Mouse (Mus musculus) adrenal gland, postnatal 10 days (tissue): ENCODE measurements around the gene Slc27a5. TPM values are rescaled to one million over a fixed set of nuclear protein-coding genes. Genes with fewer than 3 reads are reported as not detected.
A peak's percentile ranks its signal among the peaks of the same experiment; 100 is the strongest.

Source experiments
- DNase-seq: peaks from one replicate; pipeline ENCODE4 v3.0.0; 2021; ENCODE audit warnings: mixed read lengths
- total RNA-seq, 2 experiments: library from RNA; stranded (reverse); gene quantifications; 2 replicates each; pipeline ENCODE4 v1.2.3; 2021

Slc27a5 gene
- total RNA-seq, 2 experiments from 2014 or later, result 24.2 to 50.8 TPM

DNA sequence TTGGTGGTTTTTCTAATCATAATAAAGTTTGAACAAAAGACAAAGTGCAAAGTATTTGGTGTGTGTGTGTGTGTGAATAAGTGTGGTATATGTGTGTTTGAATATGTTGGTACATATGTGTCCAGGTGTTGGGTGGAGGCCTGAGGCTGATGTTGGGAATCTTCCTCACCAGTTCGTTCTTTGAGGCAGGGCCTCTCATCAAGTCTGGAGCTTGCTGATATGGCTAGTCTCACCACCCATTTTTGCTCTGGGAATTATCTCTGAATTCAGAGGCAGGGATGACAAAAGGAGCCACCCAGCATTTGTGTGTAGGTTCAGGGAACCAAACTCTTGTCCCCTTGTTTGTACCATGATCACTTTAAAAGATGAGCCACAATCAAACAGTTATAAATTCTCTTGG is 12.3 kb downstream of the Slc27a5 start:
- no peak for DNase-seq

- no peak for DNase-seq
These were observed 17.7 kb downstream of the Slc27a5 start for GRCm38 (mm10) chr7:12980291-12980690.

DNA sequence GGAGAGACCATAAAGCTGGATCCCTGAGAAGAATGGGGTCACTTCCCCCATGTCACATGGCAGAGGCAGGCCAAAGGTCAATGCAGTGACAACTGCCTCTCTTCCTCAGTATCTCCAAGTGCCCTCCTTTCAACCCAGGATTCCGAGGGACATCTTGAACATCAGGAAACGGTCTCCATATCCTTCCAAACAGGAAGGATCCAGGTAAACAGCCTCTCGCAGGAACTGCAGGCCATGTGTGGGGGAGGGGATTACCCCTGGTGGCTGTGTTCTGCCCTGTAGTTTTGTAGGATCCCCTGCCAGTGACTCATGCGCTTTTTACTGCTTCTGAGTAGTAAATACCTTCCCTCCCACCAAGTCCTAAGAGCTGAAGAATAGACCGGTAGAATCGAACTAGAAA is 18.2 kb downstream of the Slc27a5 start:
- no peak for DNase-seq

GRCm38 (mm10) chr7:12978931-12979722 is 18.9 kb downstream of the Slc27a5 start:
- DNase-seq, result no peak

DNA sequence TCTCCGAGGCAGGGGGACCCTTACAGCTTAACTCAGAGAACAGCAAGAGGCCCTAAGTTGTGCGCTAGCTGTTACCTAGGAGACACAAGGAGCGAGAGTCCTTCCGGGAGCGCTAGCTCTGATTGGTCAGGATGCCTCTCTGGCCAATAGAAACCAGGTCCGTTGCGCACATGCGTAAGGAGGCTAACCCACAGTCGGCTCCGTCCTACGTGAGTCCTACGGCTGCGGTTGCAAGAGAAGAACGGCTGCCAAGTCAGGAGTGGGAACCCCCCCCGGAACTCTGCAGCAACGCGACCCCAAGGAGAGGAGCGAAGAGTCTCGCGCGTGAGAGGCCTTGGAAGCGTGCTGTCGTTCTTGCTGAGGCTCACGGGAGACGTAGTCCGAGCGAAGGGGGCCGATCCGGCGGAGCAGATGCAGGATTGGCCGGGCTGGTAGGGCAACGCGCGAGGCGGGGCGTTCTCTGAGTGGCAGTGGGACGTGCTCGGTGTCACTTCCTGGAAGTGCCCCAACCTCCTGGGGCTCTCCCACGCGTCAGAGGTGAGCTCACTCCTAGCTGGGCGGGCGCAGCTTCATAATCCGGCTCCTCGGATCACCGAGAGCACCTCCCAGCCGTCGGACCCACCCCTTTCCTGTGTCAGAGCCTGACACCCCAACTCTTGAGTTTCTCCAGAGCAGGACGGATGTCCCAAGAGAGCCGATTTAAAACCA is 20.2 kb downstream of the Slc27a5 start, which contains the start of gene Zfp446:
TSS of gene Zfp446 (plus strand) at position 167 of the 708 bp plus-strand sequence.
- DNase-seq, result peak; percentile 98

DNA sequence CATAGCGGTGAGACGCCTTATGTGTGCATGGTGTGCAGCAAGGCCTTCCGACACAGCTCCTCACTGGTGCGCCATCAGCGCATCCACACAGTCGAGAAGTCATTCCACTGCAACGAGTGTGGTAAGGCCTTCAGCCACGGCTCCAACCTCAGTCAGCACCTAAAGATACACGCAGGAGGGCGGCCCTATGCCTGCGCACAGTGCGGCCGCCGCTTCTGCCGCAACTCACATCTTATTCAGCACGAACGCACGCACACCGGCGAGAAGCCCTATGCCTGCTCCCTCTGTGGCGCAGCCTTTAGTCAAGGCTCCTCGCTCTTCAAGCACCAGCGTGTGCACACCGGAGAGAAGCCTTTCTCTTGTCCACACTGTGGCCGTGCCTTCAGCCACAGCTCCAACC is 27.1 kb downstream of the Slc27a5 start:
- no peak for DNase-seq

- peak; percentile 79 for DNase-seq
These were observed 31.7 kb downstream of the Slc27a5 start for GRCm38 (mm10) chr7:12966104-12966845.

- DNase-seq, result peak; percentile 94
These were observed 32.3 kb downstream of the Slc27a5 start, which contains the start of gene Zfp324 for GRCm38 (mm10) chr7:12965678-12966091. Gene Zfp324 (plus strand): TSS chr7:12965838.

DNA sequence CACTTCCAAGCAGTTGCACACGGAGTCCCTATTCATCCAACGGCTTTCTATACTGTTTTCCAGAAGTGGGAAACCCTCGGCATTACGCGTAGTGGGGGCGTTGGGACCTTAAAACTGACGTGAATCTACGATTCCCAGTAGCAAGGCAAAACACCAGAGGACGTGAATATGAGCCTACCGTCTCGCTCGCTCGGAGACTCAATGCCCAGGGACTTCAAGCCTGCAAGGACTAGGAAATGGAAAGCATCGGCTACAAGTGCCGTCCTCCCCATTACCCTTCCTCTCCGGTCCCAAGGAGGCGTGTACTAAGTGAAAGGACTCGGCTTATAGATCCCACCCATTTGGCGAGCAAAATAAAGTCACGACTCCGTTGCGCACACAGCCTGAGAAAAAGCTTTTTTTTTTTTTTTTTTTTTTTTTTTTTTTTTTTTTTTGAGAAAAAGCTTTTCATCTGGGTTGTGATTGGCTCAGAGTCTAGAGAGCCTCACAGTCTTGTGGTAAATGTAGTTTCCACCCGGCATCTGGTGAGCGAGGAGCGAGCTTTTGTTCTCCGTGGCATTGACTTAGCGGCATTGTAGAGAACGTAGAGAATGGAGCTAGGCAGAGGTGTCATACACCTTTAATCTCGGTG is 36.4 kb downstream of the Slc27a5 start:
- peak; percentile 58 for DNase-seq

DNA sequence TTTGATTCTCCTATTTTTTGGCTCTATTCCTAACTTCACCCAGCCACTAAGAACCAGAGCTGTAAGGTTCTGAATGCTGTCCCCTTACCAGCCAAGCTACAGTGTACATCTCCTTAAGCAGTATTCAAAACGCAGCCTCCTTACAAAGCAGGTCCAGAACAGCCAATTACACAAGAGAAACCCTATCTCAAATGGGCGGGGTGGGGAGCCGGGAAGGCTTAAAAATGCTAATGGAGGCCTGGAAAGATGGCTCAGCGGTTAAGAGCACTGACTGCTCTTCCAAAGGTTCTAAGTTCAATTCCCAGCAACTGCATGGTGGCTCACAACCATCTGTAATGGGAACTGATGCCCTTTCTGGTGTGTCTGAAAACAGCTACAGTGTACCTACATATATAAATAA is 38.3 kb downstream of the Slc27a5 start:
- DNase-seq, result no peak

GRCm38 (mm10) chr7:12958948-12959347 is 39.0 kb downstream of the Slc27a5 start:
- no peak for DNase-seq

DNA sequence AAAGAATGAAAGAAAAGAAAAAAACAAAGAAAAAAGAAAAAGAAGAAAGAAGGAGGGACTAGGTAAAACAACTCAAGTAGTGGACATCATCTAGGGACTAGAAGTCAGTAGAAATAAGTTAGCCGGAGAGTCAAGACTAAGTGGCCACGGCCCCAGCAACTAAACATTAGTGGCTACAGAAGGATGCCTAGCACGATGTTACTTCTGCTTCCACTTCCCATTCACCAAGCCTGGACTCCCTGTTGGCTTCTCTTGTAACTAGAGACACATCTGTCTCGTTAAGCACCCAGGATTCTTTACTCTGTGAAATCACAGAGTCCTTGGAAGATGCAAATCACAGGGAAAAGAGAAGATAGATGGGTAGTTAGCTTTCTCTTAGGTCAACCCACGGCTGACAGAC is 40.5 kb downstream of the Slc27a5 start:
- no peak for DNase-seq

DNA sequence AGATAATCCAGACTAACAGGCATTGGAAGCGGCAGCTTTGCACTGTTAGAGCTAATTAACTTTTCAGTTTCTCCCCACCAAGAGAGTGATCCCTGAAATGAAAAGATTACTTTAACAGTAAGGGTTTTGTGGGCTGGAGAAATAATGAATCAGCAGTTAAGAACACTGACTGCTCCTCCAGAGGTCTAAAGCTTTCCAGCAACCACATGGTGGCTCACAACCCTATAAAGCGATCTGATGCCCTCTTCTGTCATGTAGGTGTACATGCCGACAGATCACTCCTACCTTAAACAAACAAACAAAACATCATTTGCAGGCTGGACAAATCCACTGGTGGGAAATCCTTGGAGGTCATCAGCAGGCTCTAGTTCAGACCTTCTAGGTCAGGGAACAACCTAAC is 43.1 kb downstream of the Slc27a5 start:
- DNase-seq, result no peak

GRCm38 (mm10) chr7:12949872-12950229 is 48.1 kb downstream of the Slc27a5 start:
- no peak for DNase-seq

DNA sequence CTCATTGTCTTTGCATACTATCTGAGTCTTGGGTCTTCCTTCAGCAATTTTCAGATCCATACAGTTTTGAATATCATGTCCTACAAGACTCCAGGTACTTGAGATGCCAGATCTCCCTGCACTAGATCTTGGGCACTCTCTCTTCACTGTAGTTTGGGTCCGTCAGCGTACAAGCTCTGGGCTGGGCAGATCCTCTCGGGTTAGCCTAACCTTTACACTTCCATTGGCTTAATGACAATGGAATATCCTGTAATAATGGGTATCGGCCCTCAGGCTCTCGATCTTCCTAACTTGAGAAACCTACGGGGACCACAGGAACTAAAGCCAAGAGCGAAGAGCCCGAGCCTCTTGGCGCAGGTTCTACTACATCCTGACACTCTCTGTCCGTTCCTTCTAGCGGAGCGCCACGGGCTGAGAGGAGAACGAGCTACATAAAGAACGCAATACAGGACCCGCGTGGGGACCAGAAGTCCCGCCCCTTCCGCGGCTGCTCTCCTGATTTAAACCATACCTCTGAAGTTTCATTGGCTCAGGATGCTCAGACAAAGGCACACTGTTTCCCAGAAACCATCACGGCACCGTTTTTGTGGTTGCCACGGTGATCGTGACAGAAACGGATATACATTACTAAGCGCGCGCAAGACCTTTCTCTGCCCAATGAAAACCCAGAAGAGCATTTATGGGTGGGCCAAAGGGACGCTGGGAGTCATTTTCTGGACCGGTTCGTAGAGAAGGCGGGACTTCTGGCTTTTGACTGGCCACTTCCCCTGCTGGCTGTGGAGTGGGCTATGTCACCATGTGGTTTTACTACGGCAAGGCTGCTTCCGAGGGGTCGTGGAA is 48.7 kb downstream of the Slc27a5 start:
- DNase-seq, result peak; percentile 93

DNA sequence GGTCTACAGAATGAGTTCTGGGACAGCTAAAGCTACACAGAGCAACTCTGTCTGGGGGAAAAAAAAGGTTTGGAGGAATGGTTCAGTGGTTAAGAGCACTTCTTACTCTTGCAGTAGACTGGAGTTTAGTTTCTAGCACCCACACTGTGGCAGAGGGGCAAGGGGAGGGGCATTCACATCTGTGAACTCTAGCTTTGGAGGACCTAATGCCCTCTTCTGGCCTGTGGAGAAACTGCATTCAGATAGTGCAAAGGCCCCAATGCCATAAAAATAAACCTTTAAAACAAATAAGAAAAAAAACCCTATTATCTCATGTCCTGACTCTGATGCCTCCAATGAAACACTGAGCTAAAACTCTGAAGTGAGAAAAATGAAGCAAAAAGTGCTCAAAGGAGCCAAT is 54.5 kb downstream of the Slc27a5 start:
- DNase-seq, result no peak

- DNase-seq, result no peak
These were observed 57.4 kb downstream of the Slc27a5 start for GRCm38 (mm10) chr7:12940599-12940998.
